Mouse (Mus musculus): ENCODE results near the gene Dcun1d5. TPM values are rescaled to one million over a fixed set of nuclear protein-coding genes. Genes with fewer than 3 reads are reported as not detected.

Gene Dcun1d5
- polyA plus RNA-seq (2021; fragmentation: Nextera tagmentation): 21.4 and 75.5 TPM in 2 replicates
- long read RNA-seq, experiment 1, transcript Dcun1d5-202 (8 exons, 2,421 nt): major isoform, 20 of 37 reads
- long read RNA-seq, experiment 1, partial matches to known transcripts: 9 of 37 reads
- long read RNA-seq, experiment 1, other reads (novel, unspliced or antisense): 6 of 37 reads
- long read RNA-seq, experiment 2, transcript Dcun1d5-202 (8 exons, 2,421 nt): major isoform, 5 of 19 reads
- long read RNA-seq, experiment 2, partial matches to known transcripts: 7 of 19 reads
- long read RNA-seq, experiment 2, other reads (novel, unspliced or antisense): 5 of 19 reads

DNA sequence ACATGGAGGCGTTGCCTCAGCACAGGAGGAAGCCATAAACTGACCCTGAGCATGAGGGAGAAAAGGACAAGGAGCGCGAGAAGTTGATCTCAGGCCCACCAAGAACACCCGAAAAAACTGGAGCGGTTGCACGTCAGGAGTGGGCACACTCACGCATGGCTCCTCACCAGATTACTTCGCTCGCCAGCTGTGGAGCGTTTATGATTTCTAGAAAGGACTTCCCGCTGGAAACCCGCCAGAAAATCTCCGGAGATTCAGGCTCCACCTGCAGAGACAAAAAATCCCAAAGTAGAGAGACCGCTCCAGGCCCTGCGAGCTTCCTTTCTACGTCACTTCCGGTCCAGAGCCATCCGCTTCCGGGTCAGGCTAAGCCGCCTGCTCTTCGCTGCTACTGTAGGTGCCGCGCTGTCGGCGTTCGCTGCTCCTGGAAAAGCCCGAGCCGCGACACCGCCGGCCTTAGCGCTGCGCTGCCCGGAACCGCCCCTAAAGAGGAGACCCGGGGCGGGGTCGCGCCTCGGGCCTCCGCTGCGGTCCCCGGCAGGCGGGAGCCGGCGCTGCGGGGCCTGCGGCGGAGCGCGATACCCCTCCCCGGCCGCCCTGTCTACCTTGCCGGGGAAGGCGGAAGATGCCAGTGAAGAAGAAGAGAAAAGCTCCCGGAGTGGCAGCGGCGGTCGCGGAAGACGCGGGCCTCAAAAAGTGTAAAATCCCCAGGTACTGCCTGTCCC lies at the start of gene Dcun1d5, which contains the start of gene Dync2h1:
Gene Dcun1d5 (plus strand): TSS at position 349 of the 725 bp plus-strand sequence.
Gene Dync2h1 (minus strand): TSS at position 275 of the 725 bp plus-strand sequence.

Other genes with a start within 250 kb of the Dcun1d5 start
- 4.8 and 5.8 TPM in 2 replicates for gene Dync2h1, start 74 bp upstream of the Dcun1d5 start, polyA plus RNA-seq (2021; fragmentation: Nextera tagmentation)
- not detected in 2 replicates for gene Mmp13, start 88.0 kb downstream of the Dcun1d5 start, polyA plus RNA-seq (2021; fragmentation: Nextera tagmentation)
- gene Mmp12, start 159.9 kb downstream of the Dcun1d5 start, polyA plus RNA-seq (2021; fragmentation: Nextera tagmentation): 0.13 TPM in 1 of 2 replicates, not detected in the other
- not detected in 2 replicates for gene Mmp1b, start 203.5 kb downstream of the Dcun1d5 start, polyA plus RNA-seq (2021; fragmentation: Nextera tagmentation)